Mouse (Mus musculus) forebrain, embryonic 15.5 days (tissue): ENCODE measurements at regions not wholly inside any gene's neighbourhood (a gene's known extent, or its start where the extent isn't known, plus 50 kb on each side); places are given as distances from the start of the nearest gene placed in this dataset.

Source experiments
- ATAC-seq: fragments of 200-750 bp; cut with Nextera tagmentation; replicated peaks from 2 replicates; pipeline ENCODE4 v1.8.0; 2017; ENCODE audit warnings: mild to moderate bottlenecking, moderate TSS enrichment, moderate library complexity
- H3K27ac ChIP-seq: fragments of 300-500 bp; sonication (generic); replicated peaks from 2 replicates; pipeline ENCODE4 v1.5.1; 2015; ENCODE audit warnings: mild to moderate bottlenecking, inconsistent platforms
- H3K27me3 ChIP-seq: fragments of 300-500 bp; sonication (generic); 2 replicates; pipeline ENCODE4 v1.6.1; 2015; ENCODE audit warnings: inconsistent platforms
- H3K36me3 ChIP-seq: fragments of 300-500 bp; sonication (generic); 2 replicates; pipeline ENCODE4 v1.6.1; 2015; ENCODE audit warnings: mild to moderate bottlenecking, inconsistent platforms
- H3K4me1 ChIP-seq: fragments of 300-500 bp; sonication (generic); 2 replicates; pipeline ENCODE4 v1.6.1; 2015; ENCODE audit warnings: inconsistent platforms
- H3K4me2 ChIP-seq: fragments of 300-500 bp; sonication (generic); replicated peaks from 2 replicates; pipeline ENCODE4 v1.6.1; 2015; ENCODE audit warnings: mild to moderate bottlenecking, inconsistent platforms
- H3K4me3 ChIP-seq: fragments of 300-500 bp; sonication (generic); 2 replicates; pipeline ENCODE4 v1.5.1; 2015; ENCODE audit warnings: mild to moderate bottlenecking, inconsistent platforms
- H3K9ac ChIP-seq: fragments of 300-500 bp; sonication (generic); replicated peaks from 2 replicates; pipeline ENCODE4 v1.6.1; 2015; ENCODE audit warnings: mild to moderate bottlenecking, inconsistent platforms
- H3K9me3 ChIP-seq: fragments of 300-500 bp; sonication (generic); 2 replicates; pipeline ENCODE4 v1.6.1; 2016; ENCODE audit warnings: inconsistent platforms
- WGBS: fragments of 180-500 bp; shearing (Covaris S2); methylation state at CpG from one replicate; pipeline ENCODE4 v1.1.7; 2015; ENCODE audit warnings: mixed read lengths; 5-methylcytosine and 5-hydroxymethylcytosine counted together

GRCm38 (mm10) chr1:77267311-77268003 lies 247.4 kb downstream of the Epha4 start:
- H3K27ac ChIP-seq, result no peak overlapping the region
- WGBS, result 89% methylated on average over 4 of the region's 4 CpGs
- H3K9ac ChIP-seq, result no peak overlapping the region
- no peaks in the 10 kb centered on the region for H3K36me3 ChIP-seq
- H3K9me3 ChIP-seq, result no peaks in the 10 kb centered on the region
- no peak overlapping the region for H3K4me3 ChIP-seq
- H3K27me3 ChIP-seq, result no peaks in the 10 kb centered on the region
- H3K4me2 ChIP-seq, result no peak overlapping the region
- H3K4me1 ChIP-seq, result peaks cover under 1% of the 10 kb centered on the region; the same call in 1 of the 2 replicates
- ATAC-seq, result no peak

- WGBS, result 36% methylated on average over 9 of the region's 9 CpGs
- no peak for ATAC-seq
- Histone ChIP-seq H3K27me3 (no peaks in the 10 kb centered on the region), H3K4me2 (no peak overlapping the region), H3K9ac (no peak overlapping the region), H3K9me3 (no peaks in the 10 kb centered on the region), H3K27ac (no peak overlapping the region), H3K4me3 (no peak overlapping the region), H3K36me3 (no peaks in the 10 kb centered on the region), H3K4me1 (peaks cover 7% of the 10 kb centered on the region)
These were observed 239.6 kb downstream of the Epha4 start for GRCm38 (mm10) chr1:77275297-77275696.

- Histone ChIP-seq H3K9me3 (no peaks in the 10 kb centered on the region), H3K4me2 (no peak overlapping the region), H3K27me3 (no peaks in the 10 kb centered on the region), H3K27ac (no peak overlapping the region), H3K9ac (no peak overlapping the region), H3K4me1 (peaks cover 5% of the 10 kb centered on the region; the same call in 1 of the 2 replicates), H3K36me3 (no peaks in the 10 kb centered on the region), H3K4me3 (no peak overlapping the region)
- no peak for ATAC-seq
- 60% methylated on average over 7 of the region's 7 CpGs for WGBS
These were observed 235.3 kb downstream of the Epha4 start for GRCm38 (mm10) chr1:77279566-77279965.

- no peak for ATAC-seq
- Histone ChIP-seq H3K4me2 (no peak overlapping the region), H3K9me3 (no peaks in the 10 kb centered on the region)
These were observed 234.4 kb downstream of the Epha4 start for GRCm38 (mm10) chr1:77280373-77281038.

GRCm38 (mm10) chr1:77281741-77282140 lies 233.1 kb downstream of the Epha4 start:
- H3K36me3 ChIP-seq, result no peaks in the 10 kb centered on the region
- no peak overlapping the region for H3K4me2 ChIP-seq
- no peak overlapping the region for H3K9ac ChIP-seq
- 89% methylated on average over 4 of the region's 4 CpGs for WGBS
- no peaks in the 10 kb centered on the region for H3K27me3 ChIP-seq
- H3K4me1 ChIP-seq, result no peaks in the 10 kb centered on the region
- H3K9me3 ChIP-seq, result no peaks in the 10 kb centered on the region
- ATAC-seq, result no peak
- H3K4me3 ChIP-seq, result no peak overlapping the region
- no peak overlapping the region for H3K27ac ChIP-seq

More at GRCm38 (mm10) chr1:77280373-77281038, 234.4 kb downstream of the Epha4 start:
- Histone ChIP-seq H3K27me3 (no peaks in the 10 kb centered on the region), H3K9ac (no peak overlapping the region), H3K27ac (no peak overlapping the region), H3K4me3 (no peak overlapping the region), H3K4me1 (peaks cover 2% of the 10 kb centered on the region; the same call in 1 of the 2 replicates), H3K36me3 (no peaks in the 10 kb centered on the region)
- 93% methylated on average over 11 of the region's 11 CpGs for WGBS

- H3K4me1 ChIP-seq, result no peaks in the 10 kb centered on the region
- H3K27ac ChIP-seq, result no peak overlapping the region
- H3K9me3 ChIP-seq, result no peaks in the 10 kb centered on the region
- H3K9ac ChIP-seq, result no peak overlapping the region
- WGBS, result 90% methylated on average over 4 of the region's 4 CpGs
- H3K4me3 ChIP-seq, result no peak overlapping the region
- no peaks in the 10 kb centered on the region for H3K36me3 ChIP-seq
- no peak for ATAC-seq
- H3K27me3 ChIP-seq, result no peaks in the 10 kb centered on the region
- no peak overlapping the region for H3K4me2 ChIP-seq
These were observed 216.2 kb downstream of the Epha4 start for GRCm38 (mm10) chr1:77298713-77299132.

GRCm38 (mm10) chr1:77300806-77301205 lies 214.1 kb downstream of the Epha4 start:
- H3K9me3 ChIP-seq, result no peaks in the 10 kb centered on the region
- no peak overlapping the region for H3K4me3 ChIP-seq
- H3K4me2 ChIP-seq, result no peak overlapping the region
- no peak overlapping the region for H3K27ac ChIP-seq
- H3K27me3 ChIP-seq, result no peaks in the 10 kb centered on the region
- H3K4me1 ChIP-seq, result no peaks in the 10 kb centered on the region
- ATAC-seq, result no peak
- WGBS, result 72% methylated on average over 2 of the region's 2 CpGs
- H3K9ac ChIP-seq, result no peak overlapping the region
- no peaks in the 10 kb centered on the region for H3K36me3 ChIP-seq

GRCm38 (mm10) chr1:77304770-77305169 lies 210.1 kb downstream of the Epha4 start:
- no peak for ATAC-seq
- no peak overlapping the region for H3K4me3 ChIP-seq
- no peaks in the 10 kb centered on the region for H3K9me3 ChIP-seq
- WGBS, result 97% methylated on average over 2 of the region's 2 CpGs
- no peak overlapping the region for H3K4me2 ChIP-seq
- H3K9ac ChIP-seq, result no peak overlapping the region
- H3K4me1 ChIP-seq, result no peaks in the 10 kb centered on the region
- no peak overlapping the region for H3K27ac ChIP-seq
- H3K36me3 ChIP-seq, result no peaks in the 10 kb centered on the region
- no peaks in the 10 kb centered on the region for H3K27me3 ChIP-seq

GRCm38 (mm10) chr1:77307745-77308144 lies 207.1 kb downstream of the Epha4 start:
- Histone ChIP-seq H3K4me1 (no peaks in the 10 kb centered on the region), H3K4me2 (no peak overlapping the region), H3K9me3 (no peaks in the 10 kb centered on the region), H3K36me3 (no peaks in the 10 kb centered on the region), H3K9ac (no peak overlapping the region), H3K4me3 (no peak overlapping the region), H3K27ac (no peak overlapping the region), H3K27me3 (no peaks in the 10 kb centered on the region)
- WGBS, result 80% methylated on average over 4 of the region's 4 CpGs
- ATAC-seq, result no peak

GRCm38 (mm10) chr1:77313119-77313518 lies 201.8 kb downstream of the Epha4 start:
- 55% methylated on average over 3 of the region's 3 CpGs for WGBS
- Histone ChIP-seq H3K36me3 (no peaks in the 10 kb centered on the region), H3K9me3 (no peaks in the 10 kb centered on the region), H3K4me3 (no peak overlapping the region), H3K27me3 (no peaks in the 10 kb centered on the region), H3K27ac (no peak overlapping the region), H3K4me1 (no peaks in the 10 kb centered on the region), H3K9ac (no peak overlapping the region), H3K4me2 (no peak overlapping the region)
- no peak for ATAC-seq

- H3K9me3 ChIP-seq, result no peaks in the 10 kb centered on the region
- no peak overlapping the region for H3K9ac ChIP-seq
- H3K4me2 ChIP-seq, result no peak overlapping the region
- no peaks in the 10 kb centered on the region for H3K4me1 ChIP-seq
- H3K4me3 ChIP-seq, result no peak overlapping the region
- H3K27ac ChIP-seq, result no peak overlapping the region
- ATAC-seq, result no peak
- H3K36me3 ChIP-seq, result no peaks in the 10 kb centered on the region
- no peaks in the 10 kb centered on the region for H3K27me3 ChIP-seq
- whole genome bisulfite sequencing, result 76% methylated on average over 3 of the region's 3 CpGs
These were observed 199.5 kb downstream of the Epha4 start for GRCm38 (mm10) chr1:77315347-77315746.

GRCm38 (mm10) chr1:77316198-77316597 lies 198.7 kb downstream of the Epha4 start:
- ATAC-seq, result no peak
- Histone ChIP-seq H3K9ac (no peak overlapping the region), H3K4me3 (no peak overlapping the region)

More at GRCm38 (mm10) chr1:77316198-77316597, 198.7 kb downstream of the Epha4 start:
- Histone ChIP-seq H3K9me3 (no peaks in the 10 kb centered on the region), H3K4me1 (no peaks in the 10 kb centered on the region), H3K27me3 (no peaks in the 10 kb centered on the region), H3K4me2 (no peak overlapping the region), H3K36me3 (no peaks in the 10 kb centered on the region), H3K27ac (no peak overlapping the region)
- WGBS, result 72% methylated on average over 9 of the region's 9 CpGs
